Mouse (Mus musculus): ENCODE data around the gene Rhox4e. TPM values are rescaled to one million over a fixed set of nuclear protein-coding genes. Genes with fewer than 3 reads are reported as not detected.
"Not testable (repeated sequence)": the region's sequence is repeated elsewhere in the genome, so short reads cannot be mapped to it uniquely, and the experiment has no call there.

The Rhox4e gene
- not detected for polyA plus RNA-seq (2017; shearing (Covaris generic))

DNA sequence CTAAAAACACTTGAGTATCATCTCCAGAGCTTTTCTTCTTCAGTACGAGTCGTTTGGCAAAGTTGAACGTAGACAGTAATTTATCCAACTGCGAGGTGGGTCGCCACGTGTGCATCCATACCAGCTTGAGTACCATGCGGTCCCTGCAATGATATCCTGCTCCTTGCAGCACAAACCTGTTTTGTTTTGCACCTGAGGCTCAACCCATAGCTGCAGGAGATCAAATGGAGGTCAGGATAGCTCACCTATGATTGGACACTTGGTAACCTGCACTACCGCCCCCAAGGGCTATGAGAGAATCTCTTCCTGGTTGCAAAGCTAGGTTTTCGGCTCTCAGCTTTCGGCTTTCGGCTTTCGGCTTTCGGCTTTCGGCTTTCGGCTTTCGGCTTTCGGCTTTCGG, at the start of gene Rhox4e:
Rhox4e (plus strand) TSS at position 301 of the 400 bp plus-strand sequence.
- not testable (repeated sequence) for ATAC-seq

- ATAC-seq: not testable (repeated sequence)
These were observed 43.2 kb upstream of the Rhox4e start, which contains the start of gene Rhox4d for GRCm38 (mm10) chrX:37514059-37514458. Gene Rhox4d, plus strand, starts transcription at chrX:37514359.

DNA sequence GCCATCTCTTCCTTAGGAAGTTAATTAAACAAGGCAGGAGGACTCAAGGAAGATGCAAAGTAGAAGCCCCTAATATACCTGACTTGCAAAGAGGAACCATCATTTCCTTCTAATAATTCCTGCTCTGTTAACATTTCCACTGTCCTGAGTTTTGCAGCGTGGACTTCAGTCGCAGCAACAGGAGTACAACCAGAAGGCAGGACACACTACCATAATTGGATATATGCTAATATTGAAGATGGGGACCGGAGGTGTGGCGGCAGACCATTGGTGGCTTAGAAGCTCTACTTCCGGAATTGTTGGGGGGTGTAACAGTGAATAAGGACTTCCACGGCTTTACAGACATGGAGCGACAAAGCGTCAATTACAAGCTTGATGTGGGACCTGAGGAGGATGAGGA, 27.1 kb upstream of the Rhox4e start, which contains the start of gene Rhox2e:
Rhox2e (plus strand) TSS at position 301 of the 400 bp plus-strand sequence.
- not testable (repeated sequence) for ATAC-seq

- not testable (repeated sequence) for ATAC-seq
These were observed 15.5 kb upstream of the Rhox4e start, which contains the start of gene Rhox3e for GRCm38 (mm10) chrX:37541719-37542118. Gene Rhox3e, plus strand, starts transcription at chrX:37542019.

DNA sequence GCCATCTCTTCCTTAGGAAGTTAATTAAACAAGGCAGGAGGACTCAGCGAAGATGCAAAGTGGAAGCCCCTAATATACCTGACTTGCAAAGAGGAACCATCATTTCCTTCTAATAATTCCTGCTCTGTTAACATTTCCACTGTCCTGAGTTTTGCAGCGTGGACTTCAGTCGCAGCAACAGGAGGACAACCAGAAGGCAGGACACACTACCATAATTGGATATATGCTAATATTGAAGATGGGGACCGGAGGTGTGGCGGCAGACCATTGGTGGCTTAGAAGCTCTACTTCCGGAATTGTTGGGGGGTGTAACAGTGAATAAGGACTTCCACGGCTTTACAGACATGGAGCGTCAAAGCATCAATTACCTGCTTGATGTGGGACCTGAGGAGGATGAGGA, 13.9 kb downstream of the Rhox4e start, which contains the start of gene Rhox2f:
Rhox2f (plus strand) TSS at position 301 of the 400 bp plus-strand sequence.
- ATAC-seq: not testable (repeated sequence)

DNA sequence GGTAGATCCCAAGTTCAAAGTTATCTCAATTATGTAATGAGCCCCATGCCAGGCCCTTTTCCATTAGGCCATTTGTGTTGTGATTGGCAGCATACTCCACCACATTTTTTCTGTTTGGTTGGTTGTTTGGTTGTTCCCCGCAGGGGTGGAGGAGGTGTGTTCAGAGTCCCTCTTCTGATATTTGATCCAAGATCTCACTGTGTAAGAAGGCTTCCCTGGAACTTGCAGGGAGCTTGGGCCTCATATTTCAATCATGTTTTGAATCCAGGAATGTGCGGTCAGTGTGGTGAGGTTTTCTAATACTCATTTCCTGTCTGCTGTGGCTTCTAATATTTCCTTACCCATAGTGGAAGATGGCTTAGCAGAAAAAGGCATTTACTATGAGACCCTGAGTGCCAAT, 15.4 kb downstream of the Rhox4e start:
- not testable (repeated sequence) for ATAC-seq

DNA sequence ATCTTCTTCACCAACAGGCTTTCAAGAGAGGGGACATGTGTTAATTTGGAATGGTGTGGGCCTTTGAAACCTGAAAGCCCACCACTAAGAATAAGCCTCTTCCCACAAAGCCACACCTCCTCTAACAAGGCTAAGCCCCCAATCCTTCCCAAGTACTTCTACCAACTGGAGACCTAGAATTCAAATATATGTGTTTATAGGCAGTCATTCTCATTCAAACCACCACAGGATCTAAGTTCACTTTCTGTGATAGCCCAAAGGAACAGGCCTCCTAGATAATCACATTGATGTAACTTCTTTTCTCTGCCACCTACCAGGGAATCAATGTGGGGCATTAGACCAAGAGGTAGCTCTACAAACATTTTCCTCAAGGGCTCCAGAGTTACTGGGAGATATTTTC, 23.5 kb downstream of the Rhox4e start, which contains the start of gene Rhox3f:
Rhox3f (plus strand) TSS at position 301 of the 400 bp plus-strand sequence.
- ATAC-seq: not testable (repeated sequence)

DNA sequence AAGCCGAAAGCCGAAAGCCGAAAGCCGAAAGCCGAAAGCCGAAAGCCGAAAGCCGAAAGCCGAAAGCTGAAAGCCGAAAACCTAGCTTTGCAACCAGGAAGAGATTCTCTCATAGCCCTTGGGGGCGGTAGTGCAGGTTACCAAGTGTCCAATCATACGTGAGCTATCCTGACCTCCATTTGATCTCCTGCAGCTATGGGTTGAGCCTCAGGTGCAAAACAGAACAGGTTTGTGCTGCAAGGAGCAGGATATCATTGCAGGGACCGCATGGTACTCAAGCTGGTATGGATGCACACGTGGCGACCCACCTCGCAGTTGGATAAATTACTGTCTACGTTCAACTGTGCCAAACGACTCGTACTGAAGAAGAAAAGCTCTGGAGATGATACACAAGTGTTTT, 50.4 kb downstream of the Rhox4e start, which contains the start of gene Rhox4f:
Rhox4f (minus strand) TSS at position 101 of the 400 bp plus-strand sequence.
- ATAC-seq: not testable (repeated sequence)

Other genes starting within 250 kb of the Rhox4e start
- gene Rhox3a2, start 177.4 kb upstream of the Rhox4e start, polyA plus RNA-seq (2017; shearing (Covaris generic)): not detected
- under 1 TPM in 1 of 2 experiments, not detected in 1; 0.77 TPM for gene Rhox4a2, start 166.6 kb upstream of the Rhox4e start, polyA plus RNA-seq (2017; shearing (Covaris generic))
- gene Rhox2b, start 145.3 kb upstream of the Rhox4e start, polyA plus RNA-seq (2017; shearing (Covaris generic)): not detected
- gene Rhox4b, start 124.9 kb upstream of the Rhox4e start, polyA plus RNA-seq (2017; shearing (Covaris generic)): not detected
- gene Rhox2c, start 103.7 kb upstream of the Rhox4e start, polyA plus RNA-seq (2017; shearing (Covaris generic)): not detected
- not detected for gene Rhox3c, start 98.8 kb upstream of the Rhox4e start, polyA plus RNA-seq (2017; shearing (Covaris generic))
- not detected for gene Rhox4c, start 77.1 kb upstream of the Rhox4e start, polyA plus RNA-seq (2017; shearing (Covaris generic))
- gene Rhox2d, start 64.0 kb upstream of the Rhox4e start, polyA plus RNA-seq (2017; shearing (Covaris generic)): not detected
- under 1 TPM in 1 of 2 experiments, not detected in 1; 0.46 TPM for gene Rhox4d, start 43.1 kb upstream of the Rhox4e start, polyA plus RNA-seq (2017; shearing (Covaris generic))
- not detected for gene Rhox2e, start 27.0 kb upstream of the Rhox4e start, polyA plus RNA-seq (2017; shearing (Covaris generic))
- not detected for gene Rhox3e, start 15.4 kb upstream of the Rhox4e start, polyA plus RNA-seq (2017; shearing (Covaris generic))
- gene Rhox2f, start 14.0 kb downstream of the Rhox4e start, polyA plus RNA-seq (2017; shearing (Covaris generic)): not detected
- gene Rhox3f, start 23.6 kb downstream of the Rhox4e start, polyA plus RNA-seq (2017; shearing (Covaris generic)): not detected
- not detected for gene Rhox4f, start 50.3 kb downstream of the Rhox4e start, polyA plus RNA-seq (2017; shearing (Covaris generic))
- gene Rhox3g, start 71.2 kb downstream of the Rhox4e start, polyA plus RNA-seq (2017; shearing (Covaris generic)): not detected
- gene Rhox2g, start 86.1 kb downstream of the Rhox4e start, polyA plus RNA-seq (2017; shearing (Covaris generic)): not detected
- not detected for gene Rhox4g, start 93.9 kb downstream of the Rhox4e start, polyA plus RNA-seq (2017; shearing (Covaris generic))
- gene Rhox3h, start 111.4 kb downstream of the Rhox4e start, polyA plus RNA-seq (2017; shearing (Covaris generic)): not detected
- not detected for gene Rhox2h, start 115.9 kb downstream of the Rhox4e start, polyA plus RNA-seq (2017; shearing (Covaris generic))
- not detected for gene Rhox5, start 247.4 kb downstream of the Rhox4e start, polyA plus RNA-seq (2017; shearing (Covaris generic))